Mouse (Mus musculus): ENCODE results near the gene Plcb4.
A peak's percentile ranks its signal among the peaks of the same experiment; 100 is the strongest.

The Plcb4 gene

GRCm38 (mm10) chr2:135658486-135659390 lies at the start of gene Plcb4:
TSS of gene Plcb4 (plus strand) at chr2:135659011.
- DNase-seq (ENCODE audit: low read depth, low spot score) = peak; percentile 49

- DNase-seq (ENCODE audit: low read depth, low spot score) = no peak
Measured at GRCm38 (mm10) chr2:135614651-135615261, 44.1 kb upstream of the Plcb4 start.

- DNase-seq (ENCODE audit: low read depth, low spot score) = no peak
Measured at GRCm38 (mm10) chr2:135616090-135616489, 42.7 kb upstream of the Plcb4 start.

GRCm38 (mm10) chr2:135618551-135618950 lies 40.3 kb upstream of the Plcb4 start:
- no peak for DNase-seq (ENCODE audit: low read depth, low spot score)

GRCm38 (mm10) chr2:135619956-135620355 lies 38.9 kb upstream of the Plcb4 start:
- DNase-seq (ENCODE audit: low read depth, low spot score) = peak; percentile 52

- no peak for DNase-seq (ENCODE audit: low read depth, low spot score)
Measured at GRCm38 (mm10) chr2:135627821-135628220, 31.0 kb upstream of the Plcb4 start.

- no peak for DNase-seq (ENCODE audit: low read depth, low spot score)
Measured at GRCm38 (mm10) chr2:135637227-135637626, 21.6 kb upstream of the Plcb4 start.

GRCm38 (mm10) chr2:135641002-135641401 lies 17.8 kb upstream of the Plcb4 start:
- no peak for DNase-seq (ENCODE audit: low read depth, low spot score)

- DNase-seq (ENCODE audit: low read depth, low spot score) = no peak
Measured at GRCm38 (mm10) chr2:135641636-135642035, 17.2 kb upstream of the Plcb4 start.

GRCm38 (mm10) chr2:135646226-135646625 lies 12.6 kb upstream of the Plcb4 start:
- no peak for DNase-seq (ENCODE audit: low read depth, low spot score)

- no peak for DNase-seq (ENCODE audit: low read depth, low spot score)
Measured at GRCm38 (mm10) chr2:135646654-135647053, 12.2 kb upstream of the Plcb4 start.

GRCm38 (mm10) chr2:135647985-135648384 lies 10.8 kb upstream of the Plcb4 start:
- no peak for DNase-seq (ENCODE audit: low read depth, low spot score)

GRCm38 (mm10) chr2:135650885-135651284 lies 7.9 kb upstream of the Plcb4 start:
- DNase-seq (ENCODE audit: low read depth, low spot score) = no peak

- no peak for DNase-seq (ENCODE audit: low read depth, low spot score)
Measured at GRCm38 (mm10) chr2:135652040-135652439, 6.8 kb upstream of the Plcb4 start.

GRCm38 (mm10) chr2:135652451-135652850 lies 6.4 kb upstream of the Plcb4 start:
- no peak for DNase-seq (ENCODE audit: low read depth, low spot score)

- no peak for DNase-seq (ENCODE audit: low read depth, low spot score)
Measured at GRCm38 (mm10) chr2:135655948-135656347, 2.9 kb upstream of the Plcb4 start.

GRCm38 (mm10) chr2:135656586-135656985 lies 2.2 kb upstream of the Plcb4 start:
- DNase-seq (ENCODE audit: low read depth, low spot score) = no peak

GRCm38 (mm10) chr2:135659391-135660180 lies 775 bp downstream of the Plcb4 start:
- no peak for DNase-seq (ENCODE audit: low read depth, low spot score)

GRCm38 (mm10) chr2:135660816-135661215 lies 2.0 kb downstream of the Plcb4 start:
- DNase-seq (ENCODE audit: low read depth, low spot score) = no peak

- no peak for DNase-seq (ENCODE audit: low read depth, low spot score)
Measured at GRCm38 (mm10) chr2:135663785-135664184, 5.0 kb downstream of the Plcb4 start.

- no peak for DNase-seq (ENCODE audit: low read depth, low spot score)
Measured at GRCm38 (mm10) chr2:135667496-135667895, 8.7 kb downstream of the Plcb4 start.

GRCm38 (mm10) chr2:135672459-135673104 lies 13.8 kb downstream of the Plcb4 start:
- DNase-seq (ENCODE audit: low read depth, low spot score) = no peak

Measured in brain, embryonic 18.5 days (tissue).